Mouse (Mus musculus) cortical plate, adult 2 months (tissue): Measurements from ENCODE around the gene Zfp69.

Experiments used
- CTCF ChIP-seq: fragments of 200-500 bp; IDR thresholded peaks from 2 replicates; pipeline ENCODE4 v1.5.1; 2011; ENCODE audit warnings: mild to moderate bottlenecking, control low read depth, low read length; ENCODE audit not compliant: insufficient read depth; ENCODE audit errors: extremely low read depth
- POLR2A ChIP-seq: fragments of 200-500 bp; IDR thresholded peaks from 2 replicates; pipeline ENCODE4 v1.6.1; 2011; ENCODE audit warnings: mild to moderate bottlenecking, low read length, control low read depth; ENCODE audit not compliant: insufficient read depth; ENCODE audit errors: extremely low read depth

DNA sequence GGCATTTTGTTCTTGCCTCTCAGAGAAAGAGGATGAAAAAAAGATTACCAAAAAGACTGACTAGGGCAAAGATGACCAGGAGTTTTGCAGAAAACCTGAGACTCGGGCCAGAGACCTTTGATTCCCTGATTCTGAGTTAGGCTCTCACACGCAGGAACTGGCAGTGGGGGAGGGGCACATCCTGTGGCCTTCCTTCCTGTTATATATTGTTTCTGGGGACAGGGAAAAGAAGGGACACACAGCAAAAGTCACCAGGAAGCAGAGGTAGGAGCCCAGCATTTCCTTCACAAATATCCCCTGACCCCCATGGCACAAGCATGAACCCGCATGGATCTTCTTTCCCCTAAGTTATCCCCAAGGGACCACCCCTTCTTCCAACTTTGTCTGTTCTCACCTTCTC lies 2.6 kb downstream of the Zfp69 start:
- TF ChIP-seq CTCF (no peak), POLR2A (no peak)
